ENCODE assay signal across 22 mouse cellular contexts in the genomic region with DNA sequence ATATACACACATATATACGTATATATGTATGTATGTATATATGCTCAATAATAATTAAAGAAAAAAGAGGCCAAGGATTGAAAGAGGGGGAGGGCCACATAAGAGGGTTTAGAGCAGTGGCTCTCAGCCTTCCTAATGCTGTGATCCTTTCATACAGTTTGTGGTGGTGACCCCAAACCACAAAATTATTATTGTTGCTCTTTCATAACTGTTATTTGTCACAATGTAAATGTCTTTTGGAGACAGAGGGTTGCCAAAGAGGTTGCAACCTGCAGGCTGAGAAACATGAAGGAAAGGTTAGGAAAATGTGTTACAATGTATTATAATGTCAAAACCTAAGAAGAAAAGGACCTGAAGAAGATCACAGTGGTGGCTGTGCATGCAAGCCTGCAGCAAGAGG.
DNase-seq lines count a peak whose midpoint lies in the region; ATAC-seq and TF ChIP-seq lines count a peak whose summit lies in the region.
"Had no signal": no experiment of that assay in that cellular context is flagged by ENCODE, and none has a peak within 500 bp of the region (broad histone marks: within the 10 kb centered on the region; RNA-seq: fewer than 3 reads in every experiment).

No protein-coding gene starts in this region.

- no peak for TF ChIP-seq CTCF in left cerebral cortex, adult 2 months (IDR thresholded peaks at IDR 0.05)

- H3K9me3 ChIP-seq in heart, embryonic 12.5 days (replicated peaks): no peaks in the 10 kb centered on the region; the same call in 1 of the 2 replicates
- no peaks in the 10 kb centered on the region for H3K9me3 ChIP-seq in hindbrain, embryonic 13.5 days
- H3K9me3 ChIP-seq: embryonic facial prominence, embryonic 10.5 days; embryonic facial prominence, embryonic 12.5 days; forebrain, embryonic 13.5 days; forebrain, embryonic 15.5 days had no signal

- peak; percentile 46 for DNase-seq in heart, adult 11 months
- no peak for DNase-seq in left cerebral cortex, adult 2 months (ENCODE audit: extremely low spot score in 1 of 2, low spot score in 2 of 2)
- no peak for DNase-seq in left cerebral cortex, adult 11 months (ENCODE audit: low spot score)
- peak; percentile 51 for DNase-seq in 416B (ENCODE audit: low read depth)
- DNase-seq in frontal cortex, postnatal 10 days (ENCODE audit: low spot score in 2 of 2): no peak
- DNase-seq: adrenal gland, adult 8-10 months; adrenal gland, postnatal 14 days; adrenal gland, postnatal 36 days; cerebellum, adult 11-12 months; cerebellum, adult 2 months; cerebellum, adult 9-10 months; cerebellum, postnatal 10 days; cerebellum, postnatal 25 days had no signal

- peaks cover 62% of the 10 kb centered on the region for H3K36me3 ChIP-seq in heart, embryonic 12.5 days
- H3K36me3 ChIP-seq in hindbrain, embryonic 13.5 days: peaks cover 80% of the 10 kb centered on the region

- WGBS in heart, embryonic 12.5 days: 86% methylated on average over 1 of the region's 1 CpGs
- WGBS in hindbrain, embryonic 13.5 days: 97% methylated on average over 1 of the region's 1 CpGs

- H3K27ac ChIP-seq in heart, embryonic 12.5 days (ENCODE audit: poor library complexity, severe bottlenecking): no peak overlapping the region
- peak overlapping the region; percentile 37; the same call in 1 of the 2 replicates for H3K27ac ChIP-seq in left cerebral cortex, adult 2 months
- H3K27ac ChIP-seq in hindbrain, embryonic 13.5 days: no peak overlapping the region
- H3K27ac ChIP-seq: embryonic facial prominence, embryonic 10.5 days; embryonic facial prominence, embryonic 12.5 days; forebrain, embryonic 13.5 days; forebrain, embryonic 15.5 days had no signal

- H3K9ac ChIP-seq in heart, embryonic 12.5 days: no peak overlapping the region
- H3K9ac ChIP-seq in hindbrain, embryonic 13.5 days: no peak overlapping the region
- H3K9ac ChIP-seq: embryonic facial prominence, embryonic 12.5 days; forebrain, embryonic 13.5 days; forebrain, embryonic 15.5 days had no signal

- no peaks in the 10 kb centered on the region for H3K27me3 ChIP-seq in heart, embryonic 12.5 days (replicated peaks)
- no peaks in the 10 kb centered on the region for H3K27me3 ChIP-seq in hindbrain, embryonic 13.5 days
- H3K27me3 ChIP-seq: embryonic facial prominence, embryonic 12.5 days; forebrain, embryonic 13.5 days; forebrain, embryonic 15.5 days; Patski had no signal

- intact Hi-C loops in left cerebral cortex, adult 2 months (cut with DNase I): loop anchor here (2.0 kb wide), 1 partner anchor 21 kb away; no protein-coding TSS in a partner anchor

- H3K4me1 ChIP-seq in heart, embryonic 12.5 days (replicated peaks): peaks cover 9% of the 10 kb centered on the region; the same call in 1 of the 2 replicates
- peaks cover 6% of the 10 kb centered on the region for H3K4me1 ChIP-seq in hindbrain, embryonic 13.5 days (replicated peaks)
- H3K4me1 ChIP-seq: forebrain, embryonic 13.5 days; forebrain, embryonic 15.5 days had no signal

- H3K4me3 ChIP-seq in heart, embryonic 12.5 days: no peak overlapping the region
- no peak overlapping the region for H3K4me3 ChIP-seq in left cerebral cortex, adult 2 months
- no peak overlapping the region for H3K4me3 ChIP-seq in hindbrain, embryonic 13.5 days
- H3K4me3 ChIP-seq: embryonic facial prominence, embryonic 10.5 days; embryonic facial prominence, embryonic 12.5 days; forebrain, embryonic 13.5 days; forebrain, embryonic 15.5 days had no signal

- ATAC-seq in heart, embryonic 12.5 days (ENCODE audit: insufficient number of reproducible peaks, low FRiP score): no peak
- peak; percentile 65 for ATAC-seq in granulocyte monocyte progenitor cell, adult 5-6 weeks (replicated peaks; ENCODE audit: poor library complexity, severe bottlenecking)
- ATAC-seq in hindbrain, embryonic 13.5 days (ENCODE audit: low FRiP score): no peak
- ATAC-seq: activated CD4-positive, CD25-positive, alpha-beta regulatory T cell, adult 4 months; forebrain, embryonic 13.5 days; forebrain, embryonic 15.5 days; Patski had no signal

- no peak overlapping the region for H3K4me2 ChIP-seq in heart, embryonic 12.5 days
- H3K4me2 ChIP-seq in hindbrain, embryonic 13.5 days: no peak overlapping the region
- H3K4me2 ChIP-seq: embryonic facial prominence, embryonic 12.5 days; forebrain, embryonic 13.5 days; forebrain, embryonic 15.5 days had no signal

Comparison
In these comparisons a context has a peak if more than half of its experiments do, and no peak if none do; other contexts are left out.
1. DNase-seq: peak in heart, adult 11 months (single experiment) and 416B (single experiment); none in left cerebral cortex, adult 2 months (0 of 2), left cerebral cortex, adult 11 months (single experiment) and frontal cortex, postnatal 10 days (0 of 2).